Mouse (Mus musculus) midbrain, embryonic 12.5 days (tissue): ENCODE data around the gene Tom1l2. TPM values are rescaled to one million over a fixed set of nuclear protein-coding genes. Genes with fewer than 3 reads are reported as not detected.

ENCODE experiments used
- ATAC-seq: fragments of 200-750 bp; cut with Nextera tagmentation; 2 replicates; pipeline ENCODE4 v1.8.0; 2017; ENCODE audit warnings: low read depth, moderate TSS enrichment, moderate library complexity; ENCODE audit not compliant: low FRiP score
- H3K27ac ChIP-seq: fragments of 300-500 bp; sonication (generic); replicated peaks from 2 replicates; pipeline ENCODE4 v1.5.1; 2016; ENCODE audit warnings: mild to moderate bottlenecking
- H3K27me3 ChIP-seq: fragments of 300-500 bp; sonication (generic); 2 replicates; pipeline ENCODE4 v1.6.1; 2016; ENCODE audit warnings: mild to moderate bottlenecking
- H3K36me3 ChIP-seq: fragments of 300-500 bp; sonication (generic); 2 replicates; pipeline ENCODE4 v1.6.1; 2016
- H3K4me1 ChIP-seq: fragments of 300-500 bp; sonication (generic); 2 replicates; pipeline ENCODE4 v1.6.1; 2016
- H3K4me2 ChIP-seq: fragments of 300-500 bp; sonication (generic); replicated peaks from 2 replicates; pipeline ENCODE4 v1.6.1; 2016; ENCODE audit warnings: mild to moderate bottlenecking, moderate library complexity
- H3K4me3 ChIP-seq: fragments of 300-500 bp; sonication (generic); 2 replicates; pipeline ENCODE4 v1.5.1; 2016; ENCODE audit warnings: mild to moderate bottlenecking
- H3K9ac ChIP-seq: fragments of 300-500 bp; sonication (generic); replicated peaks from 2 replicates; pipeline ENCODE4 v1.6.1; 2016; ENCODE audit warnings: mild to moderate bottlenecking, moderate library complexity
- H3K9me3 ChIP-seq: fragments of 300-500 bp; sonication (generic); 2 replicates; pipeline ENCODE4 v1.6.1; 2016; ENCODE audit warnings: mild to moderate bottlenecking
- WGBS: fragments of 180-500 bp; shearing (Covaris S2); methylation state at CpG from one replicate; pipeline ENCODE4 v1.1.7; 2016; 5-methylcytosine and 5-hydroxymethylcytosine counted together
- polyA plus RNA-seq: library from polyadenylated mRNA; unstranded; fragments of >200 nt; fragmentation: Nextera tagmentation; extraction: Ambion mirVana; gene quantifications from 2 replicates; pipeline ENCODE4 v1.2.1, GENCODE M21; 2016

The Tom1l2 gene
- polyA plus RNA-seq, 1 experiment from 2014 or later: 33.3 TPM

- H3K9me3 ChIP-seq: no peaks in the 10 kb centered on the region
- H3K27me3 ChIP-seq: no peaks in the 10 kb centered on the region
- no peak overlapping the region for H3K27ac ChIP-seq
- H3K4me1 ChIP-seq: peaks cover 38% of the 10 kb centered on the region
- no peak overlapping the region for H3K9ac ChIP-seq
- H3K4me3 ChIP-seq: no peak overlapping the region
- H3K4me2 ChIP-seq: no peak overlapping the region
- no peaks in the 10 kb centered on the region for H3K36me3 ChIP-seq
- no peak for ATAC-seq
- WGBS: 75% methylated on average over 3 of the region's 3 CpGs
Measured at GRCm38 (mm10) chr11:60300318-60300717, 52.4 kb downstream of the Tom1l2 start.

- H3K36me3 ChIP-seq: no peaks in the 10 kb centered on the region
- H3K4me2 ChIP-seq: no peak overlapping the region
- WGBS: 83% methylated on average over 3 of the region's 3 CpGs
- no peaks in the 10 kb centered on the region for H3K27me3 ChIP-seq
- H3K4me3 ChIP-seq: no peak overlapping the region
- no peaks in the 10 kb centered on the region for H3K9me3 ChIP-seq
- no peak overlapping the region for H3K9ac ChIP-seq
- H3K27ac ChIP-seq: no peak overlapping the region
- ATAC-seq: no peak
- peaks cover 55% of the 10 kb centered on the region for H3K4me1 ChIP-seq
Measured at GRCm38 (mm10) chr11:60297772-60298171, 54.9 kb downstream of the Tom1l2 start.

GRCm38 (mm10) chr11:60294630-60295313 lies 57.9 kb downstream of the Tom1l2 start:
- no peak overlapping the region for H3K9ac ChIP-seq
- H3K36me3 ChIP-seq: no peaks in the 10 kb centered on the region
- ATAC-seq: peak; percentile 27; the same call in 1 of the 2 replicates
- peak overlapping the region; percentile 81 for H3K27ac ChIP-seq
- H3K4me3 ChIP-seq: no peak overlapping the region
- H3K4me1 ChIP-seq: peaks cover 51% of the 10 kb centered on the region
- peak overlapping the region; percentile 2; the same call in 1 of the 2 replicates for H3K4me2 ChIP-seq
- no peaks in the 10 kb centered on the region for H3K9me3 ChIP-seq
- WGBS: 57% methylated on average over 5 of the region's 5 CpGs
- no peaks in the 10 kb centered on the region for H3K27me3 ChIP-seq

- H3K27me3 ChIP-seq: no peaks in the 10 kb centered on the region
- no peak overlapping the region for H3K4me2 ChIP-seq
- peaks cover 51% of the 10 kb centered on the region for H3K4me1 ChIP-seq
- H3K9ac ChIP-seq: no peak overlapping the region; the same call in 1 of the 2 replicates
- ATAC-seq: peak; percentile 47; the same call in 1 of the 2 replicates
- no peak overlapping the region for H3K4me3 ChIP-seq
- H3K36me3 ChIP-seq: no peaks in the 10 kb centered on the region
- no peaks in the 10 kb centered on the region for H3K9me3 ChIP-seq
- 60% methylated on average over 6 of the region's 6 CpGs for WGBS
- peak overlapping the region; percentile 81 for H3K27ac ChIP-seq
Measured at GRCm38 (mm10) chr11:60293683-60294629, 58.7 kb downstream of the Tom1l2 start.

- Histone ChIP-seq H3K9me3 (no peaks in the 10 kb centered on the region), H3K36me3 (no peaks in the 10 kb centered on the region), H3K4me2 (no peak overlapping the region), H3K27ac (no peak overlapping the region), H3K9ac (no peak overlapping the region), H3K4me1 (peaks cover 51% of the 10 kb centered on the region), H3K27me3 (no peaks in the 10 kb centered on the region), H3K4me3 (no peak overlapping the region)
- WGBS: 45% methylated on average over 2 of the region's 2 CpGs
- no peak for ATAC-seq
Measured at GRCm38 (mm10) chr11:60292718-60293117, 60.0 kb downstream of the Tom1l2 start.

DNA sequence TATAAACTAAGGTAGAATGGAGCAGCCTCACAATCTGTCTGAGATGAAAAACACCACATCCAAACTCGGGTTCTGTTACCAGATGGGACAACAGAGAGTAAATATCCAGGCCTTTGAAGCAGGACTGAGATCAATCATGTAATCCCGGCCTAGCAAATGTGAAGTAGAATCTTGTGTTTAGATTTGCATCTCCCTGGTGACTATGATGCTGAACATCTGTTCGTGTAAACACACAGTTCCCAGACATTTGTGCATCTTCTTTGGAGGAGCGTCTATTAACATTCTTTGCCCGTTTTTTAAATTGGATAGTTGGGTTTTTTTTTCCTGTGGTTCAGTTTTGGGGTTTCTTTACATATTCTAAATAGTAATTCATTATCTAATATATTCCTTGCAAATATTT lies 63.7 kb downstream of the Tom1l2 start:
- Histone ChIP-seq H3K27ac (peak overlapping the region; percentile 9; the same call in 1 of the 2 replicates), H3K4me1 (peaks cover 36% of the 10 kb centered on the region), H3K9ac (no peak overlapping the region), H3K27me3 (no peaks in the 10 kb centered on the region), H3K9me3 (no peaks in the 10 kb centered on the region), H3K4me3 (no peak overlapping the region), H3K4me2 (no peak overlapping the region), H3K36me3 (no peaks in the 10 kb centered on the region)
- 60% methylated on average over 5 of the region's 5 CpGs for WGBS
- ATAC-seq: no peak

GRCm38 (mm10) chr11:60286311-60286710 lies 66.4 kb downstream of the Tom1l2 start:
- ATAC-seq: no peak
- no peak overlapping the region for H3K4me3 ChIP-seq
- no peaks in the 10 kb centered on the region for H3K36me3 ChIP-seq
- H3K9ac ChIP-seq: no peak overlapping the region
- H3K4me2 ChIP-seq: no peak overlapping the region
- H3K4me1 ChIP-seq: peaks cover 16% of the 10 kb centered on the region
- 51% methylated on average over 4 of the region's 4 CpGs for WGBS
- H3K9me3 ChIP-seq: no peaks in the 10 kb centered on the region
- peak overlapping the region; percentile 36; the same call in 1 of the 2 replicates for H3K27ac ChIP-seq
- H3K27me3 ChIP-seq: no peaks in the 10 kb centered on the region

DNA sequence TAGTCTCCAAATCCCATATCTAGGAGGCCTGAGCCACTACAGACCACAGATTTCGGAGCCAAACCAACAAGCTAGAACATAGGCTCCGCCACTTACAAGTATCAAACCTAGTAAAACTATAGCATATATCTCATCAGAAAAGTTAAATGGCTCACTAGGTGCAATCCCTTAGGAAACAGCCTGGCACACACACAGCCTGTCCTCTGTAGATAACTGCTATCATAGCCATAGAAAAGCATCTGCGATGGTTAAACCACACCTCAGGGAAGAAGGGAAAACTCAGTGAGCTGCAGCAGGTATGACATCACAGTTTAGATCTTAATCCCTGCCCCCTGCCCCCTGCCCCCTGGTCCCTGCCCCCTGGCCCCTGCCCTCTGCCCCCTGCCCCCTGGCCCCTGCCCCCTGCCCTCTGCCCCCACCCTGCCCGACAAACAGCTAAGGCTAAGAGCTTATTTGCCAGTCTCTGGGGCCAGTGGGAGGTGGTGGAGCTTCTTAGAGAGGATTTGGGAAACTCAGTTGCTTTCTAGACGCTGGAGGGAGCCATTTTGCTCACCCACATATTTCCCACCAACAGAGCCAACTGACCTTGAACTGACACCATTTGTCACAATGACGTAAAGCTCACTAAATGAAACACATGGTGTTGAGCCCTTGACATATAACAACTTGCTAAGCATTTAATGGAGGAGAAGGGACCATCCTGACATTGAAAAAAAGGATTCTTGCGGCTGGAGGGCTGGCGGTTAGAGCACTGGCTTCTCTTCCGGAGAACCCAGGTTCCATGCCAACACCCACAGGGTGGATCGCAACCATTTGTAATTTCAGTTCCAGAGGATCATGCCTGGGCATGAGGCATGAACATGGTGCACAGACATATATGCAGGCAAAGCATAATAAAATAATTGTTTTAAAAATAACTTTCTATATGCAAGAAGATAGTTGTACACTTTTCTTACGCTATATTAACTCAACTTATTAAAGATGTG lies 72.0 kb downstream of the Tom1l2 start:
- Histone ChIP-seq H3K9me3 (no peaks in the 10 kb centered on the region), H3K4me1 (peaks cover 4% of the 10 kb centered on the region), H3K36me3 (no peaks in the 10 kb centered on the region), H3K4me3 (no peak overlapping the region), H3K9ac (no peak overlapping the region), H3K4me2 (no peak overlapping the region), H3K27ac (no peak overlapping the region), H3K27me3 (no peaks in the 10 kb centered on the region)
- ATAC-seq: no peak
- WGBS: 78% methylated on average over 11 of the region's 11 CpGs

DNA sequence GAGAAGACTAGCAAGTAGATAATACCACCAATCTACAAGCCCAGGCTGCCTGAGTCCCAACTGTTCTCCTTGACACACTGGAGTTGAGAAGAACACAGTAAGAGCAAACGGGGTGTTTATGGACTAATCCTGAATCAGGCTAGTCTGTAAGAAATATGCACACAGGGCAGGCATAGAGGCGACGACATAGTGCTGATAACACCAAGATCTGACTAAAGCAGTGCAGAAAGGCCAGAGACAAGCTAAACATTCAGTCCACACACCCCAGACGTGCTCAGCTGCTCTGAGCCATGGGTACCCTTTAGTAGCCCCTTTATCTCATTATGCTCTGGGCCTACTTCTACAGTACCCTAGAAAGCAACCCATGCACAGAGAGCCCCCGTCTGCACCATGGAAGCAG lies 73.2 kb downstream of the Tom1l2 start:
- Histone ChIP-seq H3K4me2 (no peak overlapping the region), H3K27ac (no peak overlapping the region), H3K4me3 (no peak overlapping the region)

GRCm38 (mm10) chr11:60277771-60278170 lies 74.9 kb downstream of the Tom1l2 start:
- Histone ChIP-seq H3K36me3 (no peaks in the 10 kb centered on the region), H3K27ac (peak overlapping the region; percentile 40), H3K9me3 (no peaks in the 10 kb centered on the region), H3K4me2 (no peak overlapping the region), H3K4me1 (peaks cover 4% of the 10 kb centered on the region; the same call in 1 of the 2 replicates), H3K9ac (no peak overlapping the region), H3K27me3 (no peaks in the 10 kb centered on the region), H3K4me3 (no peak overlapping the region)
- no peak for ATAC-seq
- 70% methylated on average over 5 of the region's 5 CpGs for WGBS

More for the DNA sequence above, 73.2 kb downstream of the Tom1l2 start:
- peaks cover 4% of the 10 kb centered on the region; the same call in 1 of the 2 replicates for H3K4me1 ChIP-seq
- H3K9ac ChIP-seq: no peak overlapping the region
- no peaks in the 10 kb centered on the region for H3K36me3 ChIP-seq
- ATAC-seq: no peak
- no peaks in the 10 kb centered on the region for H3K27me3 ChIP-seq
- H3K9me3 ChIP-seq: no peaks in the 10 kb centered on the region
- WGBS: 83% methylated on average over 5 of the region's 5 CpGs

GRCm38 (mm10) chr11:60277164-60277740 lies 75.5 kb downstream of the Tom1l2 start:
- Histone ChIP-seq H3K27ac (peak overlapping the region; percentile 40), H3K9me3 (no peaks in the 10 kb centered on the region), H3K27me3 (no peaks in the 10 kb centered on the region), H3K36me3 (no peaks in the 10 kb centered on the region), H3K4me2 (no peak overlapping the region), H3K4me1 (peaks cover 4% of the 10 kb centered on the region; the same call in 1 of the 2 replicates), H3K9ac (no peak overlapping the region), H3K4me3 (no peak overlapping the region)
- ATAC-seq: no peak
- WGBS: 65% methylated on average over 8 of the region's 8 CpGs
